Mouse (Mus musculus): Measurements from ENCODE around the gene Lrrc63. TPM values are rescaled to one million over a fixed set of nuclear protein-coding genes. Genes with fewer than 3 reads are reported as not detected.

Gene Lrrc63
- polyA plus RNA-seq, 1 experiment from 2014 or later, result not detected

DNA sequence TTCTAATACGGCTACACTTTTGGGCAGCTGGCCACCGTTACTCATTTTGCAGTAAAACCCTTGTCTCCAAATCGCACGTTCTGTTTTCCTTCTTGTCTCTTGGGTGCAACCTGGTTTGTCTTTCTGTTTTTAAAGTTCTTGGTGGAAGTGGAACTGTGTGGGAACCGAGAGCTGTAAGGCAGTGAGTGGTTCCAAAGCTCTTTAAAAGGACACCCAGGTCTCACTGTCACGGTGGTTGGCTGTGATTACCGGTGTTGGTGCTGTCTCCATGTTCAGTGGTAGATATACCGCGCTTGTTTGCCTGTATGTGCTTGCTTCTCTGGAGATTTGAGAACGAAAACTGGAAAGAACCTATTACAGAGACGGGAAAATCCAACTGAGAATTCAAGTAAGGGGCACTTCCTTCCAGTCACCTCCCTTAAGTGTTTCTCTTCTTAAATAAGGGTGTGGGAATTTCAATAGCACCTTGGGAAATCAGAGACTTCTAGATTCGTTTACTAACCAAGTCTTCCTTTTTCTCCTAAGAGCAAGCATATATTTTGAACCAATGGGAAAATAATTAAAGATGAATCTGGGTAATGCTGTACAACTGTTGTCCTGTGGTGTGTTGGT is 749 bp upstream of the Lrrc63 start:
- H3K9me3 ChIP-seq (replicated peaks), result no peaks in the 10 kb centered on the region
- peak overlapping the region; percentile 95 for H3K4me2 ChIP-seq
- no peaks in the 10 kb centered on the region for H3K36me3 ChIP-seq
- H3K27me3 ChIP-seq, result peaks cover 16% of the 10 kb centered on the region
- no peak for ATAC-seq (replicated peaks; ENCODE audit: low FRiP score)
- peaks cover 10% of the 10 kb centered on the region for H3K4me1 ChIP-seq
- WGBS, result 4% methylated on average over 12 of the region's 12 CpGs
- H3K4me3 ChIP-seq (replicated peaks), result peak overlapping the region; percentile 65
- H3K27ac ChIP-seq, result no peak overlapping the region
- no peak overlapping the region for H3K9ac ChIP-seq

DNA sequence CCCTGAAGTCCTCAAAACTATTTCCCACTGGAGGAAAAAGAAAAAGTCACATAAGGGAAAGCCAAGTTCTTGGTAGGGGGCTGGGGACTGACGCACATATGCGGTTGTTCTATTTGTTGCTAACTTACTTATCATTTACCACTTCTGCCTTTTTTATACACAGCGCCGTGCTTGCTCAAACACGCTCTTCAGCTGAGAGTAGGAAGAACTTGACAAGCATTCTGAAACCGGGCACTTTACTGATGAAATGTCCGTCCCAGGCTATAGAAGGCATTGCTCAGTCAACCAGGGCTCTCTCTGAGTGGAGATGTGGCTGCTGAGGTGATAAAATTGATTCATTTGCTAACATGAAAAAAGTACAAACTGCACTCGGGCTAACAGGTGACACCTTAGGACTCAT is 9.0 kb downstream of the Lrrc63 start:
- H3K9ac ChIP-seq, result no peak overlapping the region
- H3K4me1 ChIP-seq, result no peaks in the 10 kb centered on the region
- no peaks in the 10 kb centered on the region for H3K27me3 ChIP-seq
- no peak overlapping the region for H3K4me3 ChIP-seq (replicated peaks)
- H3K9me3 ChIP-seq (replicated peaks), result no peaks in the 10 kb centered on the region
- no peaks in the 10 kb centered on the region for H3K36me3 ChIP-seq
- ATAC-seq (replicated peaks; ENCODE audit: low FRiP score), result no peak
- no peak overlapping the region for H3K27ac ChIP-seq
- 71% methylated on average over 8 of the region's 8 CpGs for WGBS
- no peak overlapping the region for H3K4me2 ChIP-seq

DNA sequence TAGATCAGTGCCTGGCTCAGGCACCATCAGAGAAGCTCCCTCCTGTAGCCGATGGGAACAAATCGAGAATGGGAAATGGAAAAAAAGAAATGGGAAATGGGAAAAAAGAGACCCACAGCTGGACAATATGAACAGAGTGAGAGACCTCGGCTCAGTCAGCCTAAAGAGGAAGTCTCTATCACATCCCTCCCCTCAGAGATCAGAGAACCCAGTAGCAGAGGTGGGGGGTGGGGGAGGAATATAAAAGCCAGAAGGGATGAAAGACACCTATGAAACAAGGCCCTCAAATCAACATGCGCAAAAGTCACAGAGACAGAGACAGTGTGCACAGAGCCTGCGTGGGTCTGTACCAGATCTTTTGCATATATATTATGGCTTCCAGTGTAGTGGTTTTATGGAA is 27.7 kb downstream of the Lrrc63 start:
- no peaks in the 10 kb centered on the region for H3K27me3 ChIP-seq
- WGBS, result 93% methylated on average over 5 of the region's 5 CpGs
- H3K9me3 ChIP-seq (replicated peaks), result no peaks in the 10 kb centered on the region
- H3K9ac ChIP-seq, result no peak overlapping the region
- H3K36me3 ChIP-seq, result no peaks in the 10 kb centered on the region
- no peak overlapping the region for H3K4me3 ChIP-seq (replicated peaks)
- no peak for ATAC-seq (replicated peaks; ENCODE audit: low FRiP score)
- no peak overlapping the region for H3K27ac ChIP-seq
- H3K4me1 ChIP-seq, result no peaks in the 10 kb centered on the region
- no peak overlapping the region for H3K4me2 ChIP-seq

DNA sequence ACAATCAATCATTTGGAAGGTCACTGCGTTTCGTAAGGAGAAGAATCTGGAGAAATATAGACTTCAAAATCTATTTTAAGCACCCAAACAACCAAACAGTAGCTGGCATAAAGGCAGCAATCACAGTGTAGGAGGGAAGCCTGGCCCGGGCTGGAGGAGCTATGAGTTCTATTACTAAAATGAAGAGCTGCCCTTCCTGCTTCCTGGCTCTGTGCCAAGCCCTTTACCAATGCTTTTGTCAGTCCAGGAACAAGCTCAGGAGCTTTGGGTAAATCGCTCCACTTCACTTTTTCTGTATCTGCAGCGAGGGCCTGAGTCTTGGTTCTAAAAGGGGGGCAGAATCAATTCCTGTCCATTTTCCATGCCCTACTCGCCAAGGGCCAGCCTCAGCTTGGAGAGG is 52.7 kb downstream of the Lrrc63 start:
- H3K36me3 ChIP-seq, result no peaks in the 10 kb centered on the region
- H3K9me3 ChIP-seq (replicated peaks), result no peaks in the 10 kb centered on the region
- H3K27ac ChIP-seq, result no peak overlapping the region
- 69% methylated on average over 6 of the region's 6 CpGs for WGBS
- H3K4me2 ChIP-seq, result no peak overlapping the region
- H3K27me3 ChIP-seq, result no peaks in the 10 kb centered on the region
- H3K4me3 ChIP-seq (replicated peaks), result no peak overlapping the region
- no peak overlapping the region for H3K9ac ChIP-seq
- no peak for ATAC-seq (replicated peaks; ENCODE audit: low FRiP score)
- no peaks in the 10 kb centered on the region for H3K4me1 ChIP-seq

DNA sequence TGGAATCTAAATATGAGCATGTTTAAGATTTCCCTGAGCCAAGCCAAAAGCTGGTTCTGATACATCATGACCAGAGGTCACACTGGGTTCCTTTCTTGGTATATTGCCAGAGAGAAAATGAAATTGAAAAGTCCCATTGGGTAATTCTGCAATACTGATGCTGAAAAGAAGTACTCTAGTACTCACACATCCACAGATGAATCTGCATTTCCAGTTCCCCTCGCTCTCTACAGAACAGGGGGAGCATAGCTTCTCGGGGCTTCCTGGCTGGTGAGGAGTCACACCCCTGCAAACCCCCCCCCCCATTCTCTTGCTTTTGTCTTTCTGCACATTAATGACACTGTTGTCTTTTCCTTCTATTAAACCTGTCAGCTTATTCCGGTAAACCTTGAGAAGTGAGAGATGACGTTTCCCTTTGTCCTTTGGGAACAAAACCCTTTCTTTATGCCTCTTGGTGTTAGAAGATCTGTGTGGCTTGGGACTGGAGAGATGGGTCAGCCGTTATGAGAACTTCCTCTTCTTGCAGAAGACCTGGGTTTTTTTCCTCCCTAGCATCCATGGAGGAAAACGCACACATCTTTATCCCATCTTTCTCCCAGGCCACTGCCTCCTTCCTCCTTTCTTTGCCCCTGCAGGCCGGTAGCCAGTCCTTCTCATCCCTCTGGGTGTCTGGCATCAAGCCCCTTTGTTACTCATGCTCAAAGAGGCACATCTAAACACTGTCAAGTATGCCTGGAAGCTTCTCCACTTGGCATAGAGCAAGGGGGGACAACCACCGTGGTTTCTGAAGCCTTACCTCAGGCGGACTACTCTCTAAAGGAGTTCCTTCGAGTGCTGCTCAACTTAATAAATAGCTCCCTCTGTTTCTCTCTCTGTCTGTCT is 55.1 kb downstream of the Lrrc63 start:
- WGBS, result 86% methylated on average over 10 of the region's 10 CpGs
- no peaks in the 10 kb centered on the region for H3K27me3 ChIP-seq
- no peak for ATAC-seq (replicated peaks; ENCODE audit: low FRiP score)

DNA sequence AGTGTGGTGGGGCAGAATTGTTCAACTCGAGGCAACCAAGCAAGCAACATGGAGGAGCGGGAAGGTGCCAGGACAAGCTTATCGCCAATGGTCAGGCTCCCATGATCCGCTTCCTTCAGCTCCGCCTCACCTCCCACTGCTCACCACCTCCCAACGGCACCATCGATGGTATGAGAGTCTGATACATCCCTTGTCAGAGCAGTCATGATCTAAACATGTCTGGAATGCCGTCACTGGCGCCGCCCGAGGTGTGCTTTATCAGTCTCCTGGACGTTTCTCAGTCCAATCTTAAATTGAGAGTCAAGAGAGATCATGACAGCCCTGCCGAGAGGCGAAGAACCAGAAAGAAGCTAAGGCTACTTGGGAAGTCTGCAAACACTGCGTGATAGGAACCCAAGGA is 59.6 kb downstream of the Lrrc63 start:
- Histone ChIP-seq H3K4me1 (no peaks in the 10 kb centered on the region), H3K36me3 (no peaks in the 10 kb centered on the region), H3K4me2 (no peak overlapping the region), H3K27me3 (no peaks in the 10 kb centered on the region), H3K9ac (no peak overlapping the region), H3K9me3 (replicated peaks) (no peaks in the 10 kb centered on the region), H3K27ac (no peak overlapping the region), H3K4me3 (replicated peaks) (no peak overlapping the region)
- WGBS, result 91% methylated on average over 15 of the region's 15 CpGs
- ATAC-seq (replicated peaks; ENCODE audit: low FRiP score), result no peak

More for the DNA sequence above, 55.1 kb downstream of the Lrrc63 start:
- Histone ChIP-seq H3K4me3 (replicated peaks) (no peak overlapping the region), H3K36me3 (no peaks in the 10 kb centered on the region), H3K9me3 (replicated peaks) (no peaks in the 10 kb centered on the region), H3K4me2 (no peak overlapping the region), H3K4me1 (no peaks in the 10 kb centered on the region), H3K27ac (no peak overlapping the region), H3K9ac (no peak overlapping the region)

DNA sequence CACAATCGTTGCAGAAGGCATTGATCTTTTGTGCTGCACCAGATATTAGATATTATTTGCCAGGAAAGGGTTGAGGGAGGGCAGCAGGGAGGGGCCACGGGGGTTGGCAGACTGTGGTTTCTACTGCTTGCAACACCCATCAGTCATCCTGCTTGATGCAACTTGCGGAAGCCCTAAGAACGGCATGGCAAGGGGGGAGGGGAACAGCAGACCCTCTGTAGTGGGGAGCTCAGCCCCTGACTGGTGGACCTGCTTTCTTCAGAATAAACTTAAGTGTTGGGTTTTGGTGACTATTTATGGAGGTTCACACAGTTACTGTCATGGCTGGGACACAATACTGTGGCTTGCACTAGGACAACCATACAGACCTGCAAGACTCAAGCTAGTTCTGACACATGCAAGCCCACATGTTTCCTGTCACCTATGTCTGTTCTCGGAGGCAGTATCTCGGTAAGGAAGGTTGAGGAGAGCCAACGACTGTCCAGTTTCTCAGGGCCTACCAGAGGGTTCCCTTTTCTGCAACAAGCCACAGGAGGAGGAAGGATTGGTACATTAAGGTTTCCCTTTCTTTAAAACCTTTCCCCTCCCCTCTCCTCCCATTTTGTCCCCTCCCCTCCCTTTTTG is 61.2 kb downstream of the Lrrc63 start:
- no peak overlapping the region for H3K4me2 ChIP-seq
- WGBS, result 71% methylated on average over 7 of the region's 7 CpGs
- no peaks in the 10 kb centered on the region for H3K27me3 ChIP-seq
- no peaks in the 10 kb centered on the region for H3K9me3 ChIP-seq (replicated peaks)
- H3K36me3 ChIP-seq, result no peaks in the 10 kb centered on the region
- H3K27ac ChIP-seq, result no peak overlapping the region
- ATAC-seq (replicated peaks; ENCODE audit: low FRiP score), result no peak
- no peaks in the 10 kb centered on the region for H3K4me1 ChIP-seq
- H3K9ac ChIP-seq, result no peak overlapping the region
- no peak overlapping the region for H3K4me3 ChIP-seq (replicated peaks)

DNA sequence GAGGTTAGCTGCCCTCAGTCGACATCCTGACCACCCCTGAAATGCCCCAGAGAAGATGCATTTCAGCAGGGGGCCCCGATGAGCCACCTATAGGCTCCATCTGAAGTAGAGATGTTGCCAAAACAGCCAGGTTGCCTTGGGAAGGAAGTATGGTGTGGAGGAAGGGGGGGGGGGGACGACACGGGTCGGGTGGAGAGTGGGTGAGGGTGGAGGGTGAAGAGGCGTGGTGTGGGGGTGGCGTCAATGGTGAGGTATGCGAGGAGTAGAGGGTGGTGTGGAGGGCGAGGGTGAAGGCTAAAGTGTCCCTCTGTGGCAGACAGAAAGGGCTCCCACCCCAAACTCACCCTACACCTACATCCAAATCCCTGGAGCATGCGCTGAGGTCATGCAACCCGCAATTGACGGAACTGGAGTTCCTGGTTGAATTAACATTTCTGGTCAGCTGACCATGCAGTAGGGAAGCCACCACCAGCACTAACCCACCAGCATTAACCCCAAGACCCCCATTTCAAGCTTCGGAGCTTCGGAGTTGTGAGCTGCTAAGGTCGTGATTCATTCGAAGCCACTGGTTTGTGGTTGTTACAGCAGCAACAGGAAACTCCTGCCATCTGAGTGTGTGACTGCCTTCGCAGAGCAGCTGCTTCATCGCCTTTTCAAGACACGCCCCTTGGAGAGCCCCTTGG is 62.1 kb downstream of the Lrrc63 start:
- no peaks in the 10 kb centered on the region for H3K4me1 ChIP-seq
- no peaks in the 10 kb centered on the region for H3K27me3 ChIP-seq
- H3K9ac ChIP-seq, result no peak overlapping the region
- no peak overlapping the region for H3K4me3 ChIP-seq (replicated peaks)
- no peak overlapping the region for H3K27ac ChIP-seq
- 77% methylated on average over 19 of the region's 19 CpGs for WGBS
- H3K36me3 ChIP-seq, result no peaks in the 10 kb centered on the region
- H3K9me3 ChIP-seq (replicated peaks), result no peaks in the 10 kb centered on the region
- H3K4me2 ChIP-seq, result no peak overlapping the region
- ATAC-seq (replicated peaks; ENCODE audit: low FRiP score), result no peak

DNA sequence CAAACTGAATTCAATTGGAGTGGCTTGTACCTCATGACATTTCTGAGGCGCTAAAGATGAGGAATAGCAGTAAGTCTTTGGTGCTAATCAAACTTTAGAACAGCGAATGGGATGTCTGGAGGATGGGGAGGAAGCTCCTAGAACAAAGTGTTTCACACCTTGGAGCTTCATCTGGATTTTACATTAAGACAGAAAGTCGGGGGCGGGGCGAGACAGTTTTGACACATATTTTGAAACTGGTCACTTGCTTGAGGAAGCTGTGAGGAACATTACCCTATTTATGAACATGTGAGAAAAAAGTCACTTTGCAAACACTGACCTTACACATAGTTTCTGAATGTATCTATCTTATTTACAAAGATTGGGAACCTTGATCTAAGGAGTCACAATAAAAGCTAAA is 65.5 kb downstream of the Lrrc63 start:
- H3K4me1 ChIP-seq, result no peaks in the 10 kb centered on the region
- no peak overlapping the region for H3K27ac ChIP-seq
- ATAC-seq (replicated peaks; ENCODE audit: low FRiP score), result no peak
- no peaks in the 10 kb centered on the region for H3K36me3 ChIP-seq
- H3K9me3 ChIP-seq (replicated peaks), result no peaks in the 10 kb centered on the region
- WGBS, result 91% methylated on average over 5 of the region's 5 CpGs
- H3K4me2 ChIP-seq, result no peak overlapping the region
- no peak overlapping the region for H3K4me3 ChIP-seq (replicated peaks)
- no peak overlapping the region for H3K9ac ChIP-seq
- H3K27me3 ChIP-seq, result no peaks in the 10 kb centered on the region

DNA sequence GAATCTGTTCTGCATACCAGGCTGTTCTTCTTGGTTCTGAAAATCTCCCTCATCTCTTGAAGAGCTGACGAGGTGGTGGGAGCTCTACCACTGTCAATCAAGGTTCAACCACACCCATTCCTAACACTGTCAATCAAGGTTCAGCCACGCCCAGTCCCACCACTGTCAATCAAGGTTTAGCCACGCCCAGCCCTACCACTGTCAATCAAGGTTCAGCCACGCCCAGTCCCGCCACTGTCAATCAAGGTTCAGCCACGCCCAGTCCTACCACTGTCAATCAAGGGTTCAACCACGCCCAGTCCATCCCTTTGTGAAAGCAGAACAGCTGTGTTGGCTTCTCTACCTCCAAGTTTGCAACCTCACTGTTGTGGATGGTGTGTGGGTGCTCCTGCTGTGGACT is 66.2 kb downstream of the Lrrc63 start:
- no peak for ATAC-seq (replicated peaks; ENCODE audit: low FRiP score)

DNA sequence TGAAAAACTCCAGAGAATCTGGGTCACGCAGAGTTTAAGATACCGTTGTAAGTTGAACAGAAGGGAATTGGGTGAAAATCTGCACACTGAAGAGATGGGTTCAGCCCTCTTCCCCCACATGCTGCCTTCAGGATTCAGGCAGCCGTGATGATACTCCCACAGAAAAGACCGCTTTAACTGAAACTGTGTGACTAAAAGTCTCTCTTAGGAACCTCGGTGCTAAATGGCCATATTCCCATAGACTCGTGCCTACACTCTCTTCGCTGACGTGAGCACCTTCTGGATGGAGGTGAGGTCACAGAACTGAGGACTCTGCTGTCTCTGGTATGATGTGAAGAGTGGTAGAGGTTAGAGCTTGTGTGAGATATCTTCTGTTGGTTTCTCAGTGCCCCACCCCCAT is 66.7 kb downstream of the Lrrc63 start:
- no peak overlapping the region for H3K27ac ChIP-seq
- no peaks in the 10 kb centered on the region for H3K4me1 ChIP-seq
- no peak overlapping the region for H3K4me3 ChIP-seq (replicated peaks)
- H3K9me3 ChIP-seq (replicated peaks), result no peaks in the 10 kb centered on the region
- WGBS, result 91% methylated on average over 8 of the region's 8 CpGs
- H3K36me3 ChIP-seq, result no peaks in the 10 kb centered on the region
- no peak for ATAC-seq (replicated peaks; ENCODE audit: low FRiP score)
- H3K27me3 ChIP-seq, result no peaks in the 10 kb centered on the region
- H3K9ac ChIP-seq, result no peak overlapping the region
- H3K4me2 ChIP-seq, result no peak overlapping the region

More for the DNA sequence above, 66.2 kb downstream of the Lrrc63 start:
- Histone ChIP-seq H3K4me1 (no peaks in the 10 kb centered on the region), H3K4me3 (replicated peaks) (no peak overlapping the region), H3K4me2 (no peak overlapping the region), H3K9me3 (replicated peaks) (no peaks in the 10 kb centered on the region), H3K36me3 (no peaks in the 10 kb centered on the region), H3K27ac (no peak overlapping the region), H3K27me3 (no peaks in the 10 kb centered on the region), H3K9ac (no peak overlapping the region)
- 78% methylated on average over 7 of the region's 7 CpGs for WGBS

DNA sequence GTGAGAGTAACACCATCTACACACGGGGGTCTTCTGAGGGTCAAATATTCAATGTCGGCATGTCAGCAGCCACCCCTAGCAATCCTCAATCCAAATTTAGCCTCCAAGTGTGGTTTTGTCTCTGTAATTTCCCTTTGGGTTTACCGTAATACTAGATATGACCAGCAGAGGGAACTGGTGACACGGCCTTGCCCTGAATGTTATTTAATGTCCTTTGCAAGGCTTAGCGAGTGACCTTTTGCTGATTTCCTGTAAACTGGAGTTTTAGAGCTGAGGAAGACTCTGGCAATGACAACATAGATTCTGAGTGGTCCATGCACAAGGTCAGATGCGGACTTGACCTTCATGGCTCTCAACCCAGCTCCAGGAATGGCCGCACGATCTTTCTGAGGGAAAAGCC is 70.1 kb downstream of the Lrrc63 start:
- no peak overlapping the region for H3K9ac ChIP-seq
- no peak overlapping the region for H3K4me2 ChIP-seq
- no peaks in the 10 kb centered on the region for H3K27me3 ChIP-seq
- H3K4me3 ChIP-seq (replicated peaks), result no peak overlapping the region
- H3K4me1 ChIP-seq, result no peaks in the 10 kb centered on the region
- H3K27ac ChIP-seq, result no peak overlapping the region
- H3K9me3 ChIP-seq (replicated peaks), result no peaks in the 10 kb centered on the region
- 41% methylated on average over 8 of the region's 8 CpGs for WGBS
- no peaks in the 10 kb centered on the region for H3K36me3 ChIP-seq
- ATAC-seq (replicated peaks; ENCODE audit: low FRiP score), result no peak

Measured in kidney, embryonic 15.5 days (tissue).